Mouse (Mus musculus): ENCODE results near the gene Nucks1.

GRCm38 (mm10) chr1:131964580-131964979, 54.2 kb downstream of the Nucks1 start:
- TF ChIP-seq CTCF (IDR thresholded peaks at IDR 0.05; ENCODE audit: low read depth, low read length) (no peak), POLR2A (IDR thresholded peaks at IDR 0.05; ENCODE audit: borderline replicate concordance, low read depth, low read length) (no peak)

Data from bone marrow macrophage, adult 2 months (primary cell).